Mouse (Mus musculus) hindbrain, embryonic 16.5 days (tissue): ENCODE results near the gene Usp6nl. TPM values are rescaled to one million over a fixed set of nuclear protein-coding genes. Genes with fewer than 3 reads are reported as not detected.

ENCODE experiments used
- ATAC-seq: fragments of 200-750 bp; cut with Nextera tagmentation; 2 replicates; pipeline ENCODE4 v1.8.0; 2017; ENCODE audit warnings: moderate TSS enrichment, moderate library complexity
- H3K27ac ChIP-seq: fragments of 300-500 bp; sonication (generic); 2 replicates; pipeline ENCODE4 v1.5.1; 2014; ENCODE audit warnings: low read depth, mild to moderate bottlenecking, control low read depth, low read length, moderate library complexity
- H3K27me3 ChIP-seq: fragments of 300-500 bp; sonication (generic); replicated peaks from 2 replicates; pipeline ENCODE4 v1.6.1; 2014; ENCODE audit warnings: low read length; ENCODE audit not compliant: control insufficient read depth, insufficient read depth
- H3K36me3 ChIP-seq: fragments of 300-500 bp; sonication (generic); 2 replicates; pipeline ENCODE4 v1.6.1; 2014; ENCODE audit warnings: mild to moderate bottlenecking, low read length, moderate library complexity, mixed read lengths; ENCODE audit not compliant: control insufficient read depth, insufficient read depth
- H3K4me1 ChIP-seq: fragments of 300-500 bp; sonication (generic); 2 replicates; pipeline ENCODE4 v1.6.1; 2014; ENCODE audit warnings: low read depth, low read length; ENCODE audit not compliant: control insufficient read depth, insufficient read depth
- H3K4me2 ChIP-seq: fragments of 300-500 bp; sonication (generic); 2 replicates; pipeline ENCODE4 v1.6.1; 2014; ENCODE audit warnings: mild to moderate bottlenecking, low read length, control low read depth, moderate library complexity
- H3K4me3 ChIP-seq: fragments of 300-500 bp; sonication (generic); 2 replicates; pipeline ENCODE4 v1.5.1; 2014; ENCODE audit warnings: mild to moderate bottlenecking, low read length, control low read depth, moderate library complexity
- H3K9ac ChIP-seq: fragments of 300-500 bp; sonication (generic); 2 replicates; pipeline ENCODE4 v1.6.1; 2014; ENCODE audit warnings: low read depth, mild to moderate bottlenecking, control low read depth, low read length, moderate library complexity
- H3K9me3 ChIP-seq: fragments of 300-500 bp; sonication (generic); 2 replicates; pipeline ENCODE4 v1.6.1; 2014; ENCODE audit warnings: mild to moderate bottlenecking, low read length, moderate library complexity; ENCODE audit not compliant: control insufficient read depth
- WGBS: fragments of 180-500 bp; shearing (Covaris S2); extraction: QIAGEN DNeasy Blood & Tissue Kit; methylation state at CpG from one replicate; pipeline ENCODE4 v1.1.7; 2014; 5-methylcytosine and 5-hydroxymethylcytosine counted together
- polyA plus RNA-seq: library from polyadenylated mRNA; unstranded; fragments of >200 nt; fragmentation: Nextera tagmentation; extraction: Ambion mirVana; gene quantifications from 2 replicates; pipeline ENCODE4 v1.2.1, GENCODE M21; 2015

Gene Usp6nl
- polyA plus RNA-seq, 1 experiment from 2014 or later, result 6.0 TPM

DNA sequence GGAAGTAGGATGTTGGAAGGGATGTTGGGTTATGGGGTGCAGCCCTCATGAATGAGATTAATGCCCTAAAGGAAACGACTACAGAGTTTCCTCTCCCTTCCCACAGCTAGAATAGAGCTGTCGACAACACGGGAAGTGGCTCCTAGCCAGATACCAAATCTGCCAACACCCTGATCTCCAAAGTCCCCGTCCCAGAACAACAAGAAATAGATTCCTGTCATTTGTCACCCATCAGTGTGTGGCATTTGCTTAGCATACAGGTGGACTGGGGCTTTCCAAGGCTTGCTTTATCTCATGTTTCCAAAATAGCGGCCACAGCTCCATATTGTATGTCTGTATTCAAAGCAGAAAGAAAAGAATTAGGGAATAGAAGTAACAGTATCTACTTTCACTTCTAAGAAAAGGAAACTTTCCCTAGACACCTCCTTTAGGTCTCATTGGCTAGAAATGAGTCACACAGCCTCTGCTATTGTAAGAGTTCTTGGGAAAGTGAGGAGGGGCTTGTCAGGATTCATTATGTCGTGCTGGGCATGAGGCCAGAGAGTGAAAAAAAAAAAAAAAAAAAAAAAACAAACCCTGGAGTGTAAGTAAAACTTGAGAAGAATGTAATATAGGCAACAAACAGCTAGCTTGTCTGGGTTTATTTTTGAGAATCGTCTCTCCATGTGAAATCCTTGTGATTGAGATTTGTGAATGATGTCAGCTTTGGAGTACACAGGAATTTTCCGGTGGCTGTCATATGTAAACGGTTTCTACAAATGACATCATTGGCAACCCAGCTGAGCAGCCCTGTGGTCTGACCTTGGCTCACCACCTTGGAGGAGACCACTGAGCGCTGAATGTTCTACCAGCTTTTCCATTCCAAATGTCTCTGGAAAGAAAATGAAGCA, 141.6 kb downstream of the Usp6nl start:
- Histone ChIP-seq H3K9me3 (no peaks in the 10 kb centered on the region), H3K4me2 (peak overlapping the region; percentile 16; the same call in 1 of the 2 replicates), H3K4me3 (no peak overlapping the region), H3K4me1 (no peaks in the 10 kb centered on the region; the same call in 1 of the 2 replicates), H3K27ac (peak overlapping the region; percentile 69), H3K9ac (no peak overlapping the region), H3K36me3 (no peaks in the 10 kb centered on the region), H3K27me3 (no peaks in the 10 kb centered on the region)
- WGBS, result 25% methylated on average over 10 of the region's 10 CpGs
- peak; percentile 79 for ATAC-seq

DNA sequence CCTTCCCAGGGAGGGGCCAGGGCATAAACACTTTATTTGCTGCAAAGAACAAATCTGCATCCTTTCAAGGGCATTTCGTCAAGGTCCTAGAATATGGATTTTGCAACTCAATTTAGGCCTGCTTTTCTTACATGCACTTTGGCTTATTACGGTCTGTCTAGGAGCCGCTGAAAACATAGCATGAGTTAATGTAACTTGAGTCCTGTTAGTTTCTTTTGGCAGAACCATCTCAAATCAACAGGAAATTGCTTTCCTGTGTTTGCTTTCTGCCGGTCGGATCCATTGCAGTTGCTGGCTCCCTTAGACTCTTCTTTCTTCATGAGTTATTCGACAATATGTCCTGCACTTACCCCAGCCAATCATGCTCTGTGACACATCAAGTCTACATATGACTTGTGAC, 143.9 kb downstream of the Usp6nl start:
- Histone ChIP-seq H3K9ac (no peak overlapping the region), H3K4me1 (peaks cover 2% of the 10 kb centered on the region), H3K36me3 (no peaks in the 10 kb centered on the region), H3K4me3 (no peak overlapping the region), H3K9me3 (no peaks in the 10 kb centered on the region), H3K4me2 (no peak overlapping the region), H3K27me3 (no peaks in the 10 kb centered on the region), H3K27ac (no peak overlapping the region)
- ATAC-seq, result no peak
- WGBS, result 85% methylated on average over 6 of the region's 6 CpGs

DNA sequence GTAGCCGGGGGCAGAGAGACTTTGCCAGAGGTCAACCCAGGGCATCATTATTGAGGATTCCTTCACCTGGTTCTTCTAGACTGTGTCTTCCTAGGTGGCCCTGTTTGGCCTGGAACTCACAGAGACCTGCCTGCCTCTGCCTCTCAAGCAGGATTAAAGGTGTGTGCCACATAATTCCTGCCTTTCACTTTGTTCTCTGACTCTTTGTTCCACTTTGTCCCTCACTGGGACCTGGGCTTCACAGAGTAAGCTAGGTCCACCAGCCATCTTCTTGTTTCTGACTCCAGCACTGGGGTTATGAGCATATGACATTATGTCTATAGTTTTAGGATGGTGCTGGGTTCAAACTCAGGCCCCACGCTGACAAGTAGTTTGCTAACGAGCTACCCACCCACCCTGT, 144.9 kb downstream of the Usp6nl start:
- no peak for ATAC-seq
- no peak overlapping the region for H3K4me2 ChIP-seq
- no peaks in the 10 kb centered on the region for H3K36me3 ChIP-seq
- peaks cover 2% of the 10 kb centered on the region for H3K4me1 ChIP-seq
- H3K9ac ChIP-seq, result no peak overlapping the region
- 100% methylated on average over 3 of the region's 3 CpGs for WGBS
- H3K27me3 ChIP-seq, result no peaks in the 10 kb centered on the region
- H3K9me3 ChIP-seq, result no peaks in the 10 kb centered on the region
- H3K27ac ChIP-seq, result no peak overlapping the region
- no peak overlapping the region for H3K4me3 ChIP-seq

DNA sequence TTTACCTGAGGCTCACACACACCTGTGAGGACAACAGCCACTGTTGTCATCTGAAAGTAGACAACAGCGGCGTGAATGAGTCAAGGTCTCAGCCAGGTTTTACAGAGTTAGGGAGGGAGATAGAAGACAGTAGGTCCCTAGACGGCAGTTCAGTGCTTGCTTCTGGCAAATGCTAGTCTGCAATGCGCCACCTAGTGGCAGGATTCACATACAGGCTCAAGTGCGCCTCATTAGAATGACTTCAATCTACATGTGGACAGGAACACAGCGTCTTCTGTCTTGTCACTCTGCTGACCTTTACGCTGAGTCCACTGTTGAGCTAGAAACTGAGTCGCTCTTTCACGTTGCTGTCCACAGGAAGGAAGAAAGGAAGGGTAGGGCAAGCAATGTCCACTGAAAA, 146.7 kb downstream of the Usp6nl start:
- no peaks in the 10 kb centered on the region for H3K27me3 ChIP-seq
- H3K9me3 ChIP-seq, result no peaks in the 10 kb centered on the region
- no peaks in the 10 kb centered on the region for H3K36me3 ChIP-seq
- H3K4me1 ChIP-seq, result peaks cover 2% of the 10 kb centered on the region
- 34% methylated on average over 9 of the region's 9 CpGs for WGBS
- no peak for ATAC-seq
- no peak overlapping the region for H3K4me3 ChIP-seq
- no peak overlapping the region for H3K4me2 ChIP-seq
- H3K9ac ChIP-seq, result no peak overlapping the region
- no peak overlapping the region for H3K27ac ChIP-seq

DNA sequence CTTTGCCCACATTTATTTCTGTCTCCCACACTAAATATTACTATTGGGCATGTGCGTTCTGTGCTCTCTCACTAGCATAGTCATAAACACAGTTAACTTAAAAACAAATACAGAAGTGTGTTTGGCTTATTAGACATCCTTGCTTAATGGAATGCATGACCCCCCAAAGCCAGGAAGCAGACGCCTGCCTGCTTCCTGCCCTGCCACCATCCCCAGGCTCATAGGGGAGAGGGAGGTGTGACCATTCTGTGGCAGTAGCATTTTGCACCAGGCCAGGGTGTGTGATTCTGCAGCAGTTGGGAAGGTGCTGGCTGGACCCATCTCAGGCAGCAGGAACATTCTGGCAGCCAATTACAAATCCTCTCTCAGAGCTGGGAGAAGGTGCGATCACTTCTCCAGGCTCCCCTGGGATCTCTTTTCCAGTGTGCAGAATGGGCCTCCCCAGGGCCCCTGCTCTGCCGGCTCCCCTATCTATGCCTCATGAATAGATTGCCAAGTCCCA, 148.7 kb downstream of the Usp6nl start:
- Histone ChIP-seq H3K27me3 (no peaks in the 10 kb centered on the region), H3K27ac (peak overlapping the region; percentile 13; the same call in 1 of the 2 replicates), H3K9me3 (no peaks in the 10 kb centered on the region; the same call in 1 of the 2 replicates), H3K9ac (no peak overlapping the region), H3K4me1 (peaks cover 2% of the 10 kb centered on the region), H3K36me3 (no peaks in the 10 kb centered on the region), H3K4me2 (no peak overlapping the region), H3K4me3 (no peak overlapping the region)
- 49% methylated on average over 4 of the region's 4 CpGs for WGBS
- no peak for ATAC-seq

DNA sequence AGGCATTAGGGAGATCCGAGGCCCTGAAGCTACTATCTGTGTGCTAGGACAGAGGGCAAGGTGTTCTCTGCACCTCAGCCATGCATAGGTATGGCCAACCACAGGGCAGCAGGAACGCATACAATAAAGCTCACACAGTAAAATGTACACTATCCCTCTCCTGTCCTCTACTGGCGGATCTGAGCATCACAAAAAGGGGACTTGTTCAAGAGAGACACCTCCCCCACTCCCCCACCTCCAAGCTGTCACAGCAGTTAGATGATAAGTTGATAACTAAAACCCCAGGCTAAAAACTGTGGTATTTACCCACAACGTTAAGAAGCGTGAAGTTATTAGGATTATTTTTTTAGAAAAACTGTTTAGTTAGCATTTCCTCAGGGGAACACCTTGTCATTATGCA, 151.4 kb downstream of the Usp6nl start:
- Histone ChIP-seq H3K4me1 (peaks cover 2% of the 10 kb centered on the region), H3K9me3 (no peaks in the 10 kb centered on the region; the same call in 1 of the 2 replicates), H3K4me2 (no peak overlapping the region), H3K36me3 (no peaks in the 10 kb centered on the region), H3K27me3 (no peaks in the 10 kb centered on the region), H3K27ac (no peak overlapping the region), H3K4me3 (no peak overlapping the region), H3K9ac (no peak overlapping the region)
- no peak for ATAC-seq
- WGBS, result 85% methylated on average over 5 of the region's 5 CpGs

DNA sequence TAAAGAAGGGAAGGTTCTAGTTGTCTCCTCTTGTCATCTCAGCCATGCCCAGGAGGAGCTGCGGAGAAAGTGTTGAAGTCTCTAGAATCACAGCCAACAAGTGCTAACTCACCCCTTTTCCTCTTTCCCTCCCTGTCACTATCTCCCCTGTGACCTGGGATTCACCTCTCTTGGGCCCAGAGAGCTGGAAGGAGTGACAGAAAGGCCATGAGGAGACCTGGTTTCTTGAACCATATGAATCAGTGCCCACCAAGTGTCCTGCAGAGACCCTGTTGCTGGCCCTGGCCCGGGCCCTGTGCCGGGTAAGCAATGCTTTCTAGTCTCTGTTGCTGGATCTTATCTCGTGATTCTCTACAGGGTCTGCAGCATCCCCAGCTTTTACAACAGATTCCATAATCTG, 155.4 kb downstream of the Usp6nl start:
- no peak for ATAC-seq
- Histone ChIP-seq H3K4me2 (no peak overlapping the region), H3K27ac (no peak overlapping the region), H3K9ac (no peak overlapping the region), H3K4me1 (peaks cover 7% of the 10 kb centered on the region), H3K36me3 (no peaks in the 10 kb centered on the region), H3K27me3 (no peaks in the 10 kb centered on the region), H3K4me3 (no peak overlapping the region), H3K9me3 (no peaks in the 10 kb centered on the region; the same call in 1 of the 2 replicates)
- 86% methylated on average over 4 of the region's 4 CpGs for WGBS

DNA sequence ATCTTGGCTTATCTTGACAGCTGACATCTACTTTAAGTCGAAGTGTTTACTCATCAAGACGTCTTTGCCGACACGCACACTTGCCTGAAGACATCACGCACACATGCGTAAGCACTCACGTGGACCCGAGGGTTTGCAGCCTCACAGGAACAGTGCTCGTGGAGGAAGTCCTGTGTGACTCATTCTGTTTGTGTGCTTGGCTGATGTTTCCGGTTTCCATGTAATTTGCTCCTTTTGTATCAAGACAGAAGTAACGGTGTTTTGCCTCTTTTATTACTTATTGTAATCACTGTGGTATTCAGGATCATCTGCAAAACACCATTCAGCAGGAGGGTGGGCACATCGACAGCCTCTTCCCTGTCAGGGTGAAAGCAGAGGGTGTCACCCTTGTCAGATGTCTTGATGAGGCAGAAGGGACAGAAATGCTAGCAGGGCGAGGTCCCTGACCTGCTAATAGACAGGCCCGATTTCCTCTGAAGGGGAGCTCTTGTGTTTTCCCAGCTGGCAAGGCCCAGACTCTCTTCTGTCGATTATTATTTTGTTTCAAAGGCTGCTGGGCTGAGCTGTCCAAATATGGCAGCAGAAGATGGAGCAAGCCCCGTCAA, 156.0 kb downstream of the Usp6nl start:
- no peaks in the 10 kb centered on the region; the same call in 1 of the 2 replicates for H3K9me3 ChIP-seq
- H3K4me2 ChIP-seq, result no peak overlapping the region
- H3K9ac ChIP-seq, result no peak overlapping the region
- H3K4me1 ChIP-seq, result peaks cover 13% of the 10 kb centered on the region
- no peaks in the 10 kb centered on the region for H3K36me3 ChIP-seq
- H3K27me3 ChIP-seq, result no peaks in the 10 kb centered on the region
- H3K4me3 ChIP-seq, result no peak overlapping the region
- no peak for ATAC-seq
- 45% methylated on average over 16 of the region's 16 CpGs for WGBS
- 0 out of 2 replicates have a peak overlapping the region, but pooled peaks have one; percentile 14 for H3K27ac ChIP-seq

- 23% methylated on average over 13 of the region's 13 CpGs for whole genome bisulfite sequencing
- Histone ChIP-seq H3K4me3 (no peak overlapping the region), H3K4me1 (peaks cover 17% of the 10 kb centered on the region), H3K4me2 (no peak overlapping the region), H3K9ac (no peak overlapping the region), H3K27ac (no peak overlapping the region), H3K36me3 (no peaks in the 10 kb centered on the region), H3K9me3 (no peaks in the 10 kb centered on the region; the same call in 1 of the 2 replicates), H3K27me3 (no peaks in the 10 kb centered on the region)
- ATAC-seq, result peak; percentile 62
These were observed 156.5 kb downstream of the Usp6nl start for GRCm38 (mm10) chr2:6478966-6479391.
